Mouse (Mus musculus) heart, adult 2 months (tissue): ENCODE measurements at regions not wholly inside any gene's neighbourhood (a gene's known extent, or its start where the extent isn't known, plus 50 kb on each side); places are given as distances from the start of the nearest gene placed in this dataset.

Source experiments
- DNase-seq, 2 experiments: peaks; one replicate each; pipeline ENCODE4 v3.0.0; 2021
- H3K27ac ChIP-seq: fragments of 200-600 bp; 2 replicates; pipeline ENCODE4 v1.8.1; 2022
- H3K27me3 ChIP-seq: fragments of 200-500 bp; 2 replicates; pipeline ENCODE4 v1.6.1; 2012; ENCODE audit warnings: mild to moderate bottlenecking, low read length, inconsistent platforms, mixed read lengths; ENCODE audit not compliant: control insufficient read depth, insufficient read depth
- H3K36me3 ChIP-seq: fragments of 200-500 bp; 2 replicates; pipeline ENCODE4 v1.6.1; 2012; ENCODE audit warnings: low read length, inconsistent platforms; ENCODE audit not compliant: control insufficient read depth, insufficient read depth
- H3K4me1 ChIP-seq: fragments of 200-500 bp; 2 replicates; pipeline ENCODE4 v1.6.1; 2011; ENCODE audit warnings: low read length; ENCODE audit not compliant: control insufficient read depth, insufficient read depth
- H3K4me3 ChIP-seq: fragments of 200-600 bp; 2 replicates; pipeline ENCODE4 v1.8.1; 2022
- H3K79me2 ChIP-seq: fragments of 200-500 bp; replicated peaks from 2 replicates; pipeline ENCODE4 v1.6.1; 2012; ENCODE audit warnings: mild to moderate bottlenecking, inconsistent platforms, low read length, moderate library complexity, mixed read lengths; ENCODE audit not compliant: control insufficient read depth, insufficient read depth
- H3K9ac ChIP-seq: fragments of 200-500 bp; 2 replicates; pipeline ENCODE4 v1.6.1; 2012; ENCODE audit warnings: low read depth, mild to moderate bottlenecking, control low read depth, inconsistent platforms, low read length, mixed read lengths
- CTCF ChIP-seq: fragments of 200-600 bp; IDR thresholded peaks from 2 replicates; pipeline ENCODE4 v1.8.1; 2022; ENCODE audit warnings: antibody characterized with exemption, mild to moderate bottlenecking, moderate library complexity
- EP300 ChIP-seq: fragments of 200-500 bp; IDR thresholded peaks from 2 replicates; pipeline ENCODE4 v1.6.1; 2011; ENCODE audit warnings: low read depth, low read length, control low read depth; ENCODE audit not compliant: insufficient read depth
- POLR2A ChIP-seq: fragments of 200-500 bp; IDR thresholded peaks from 2 replicates; pipeline ENCODE4 v1.6.1; 2011; ENCODE audit warnings: mild to moderate bottlenecking, low read depth, low read length, control low read depth; ENCODE audit not compliant: insufficient read depth
- WGBS: fragments of 180-500 bp; shearing (Covaris S2); methylation state at CpG from one replicate; pipeline ENCODE4 v1.1.7; 2018; 5-methylcytosine and 5-hydroxymethylcytosine counted together
- intact Hi-C: fragments of 180-260 bp; cut with DNase I; formaldehyde crosslinking; loops from one replicate; pipeline ENCODE4 v1.15.1; 2025

DNA sequence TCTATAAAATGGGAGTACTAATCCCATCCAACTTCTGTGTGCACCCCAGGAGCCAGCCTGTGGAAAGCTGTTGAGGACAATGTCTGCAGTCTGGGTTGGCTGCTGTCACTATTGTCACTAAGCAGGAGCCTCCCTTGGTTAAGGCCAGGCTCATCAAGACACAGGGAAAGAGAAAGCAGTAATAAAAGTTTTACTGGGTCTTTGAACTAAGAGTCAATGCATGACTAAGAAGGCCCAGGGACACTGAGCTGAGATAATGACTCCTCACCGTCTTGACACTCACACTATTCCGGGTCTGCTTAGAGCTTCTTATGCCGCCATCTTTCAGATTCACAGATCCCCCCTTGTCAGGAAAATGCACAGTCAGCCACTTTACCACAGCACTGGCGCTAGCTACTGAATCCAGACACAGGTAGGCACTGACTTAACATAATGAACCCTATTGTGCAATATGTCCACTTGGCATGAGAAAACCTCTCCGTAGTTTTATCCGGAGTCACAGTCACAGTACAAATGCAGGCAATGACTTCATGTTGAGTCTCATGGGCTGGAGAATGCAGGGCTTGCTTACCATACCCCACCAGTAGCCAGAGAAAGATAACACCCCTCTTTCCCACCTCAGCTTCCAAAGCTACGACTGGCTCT lies 66.2 kb upstream of the Synm start:
- no peak overlapping the region for H3K27ac ChIP-seq
- H3K4me3 ChIP-seq: no peak overlapping the region
- H3K79me2 ChIP-seq: no peaks in the 10 kb centered on the region
- H3K36me3 ChIP-seq: no peaks in the 10 kb centered on the region
- DNase-seq: no peak
- TF ChIP-seq EP300 (no peak), CTCF (no peak), POLR2A (no peak)
- H3K4me1 ChIP-seq: no peaks in the 10 kb centered on the region
- intact Hi-C loops: no loop called here
- no peaks in the 10 kb centered on the region for H3K27me3 ChIP-seq
- WGBS: 84% methylated on average over 7 of the region's 7 CpGs
- H3K9ac ChIP-seq: no peak overlapping the region

DNA sequence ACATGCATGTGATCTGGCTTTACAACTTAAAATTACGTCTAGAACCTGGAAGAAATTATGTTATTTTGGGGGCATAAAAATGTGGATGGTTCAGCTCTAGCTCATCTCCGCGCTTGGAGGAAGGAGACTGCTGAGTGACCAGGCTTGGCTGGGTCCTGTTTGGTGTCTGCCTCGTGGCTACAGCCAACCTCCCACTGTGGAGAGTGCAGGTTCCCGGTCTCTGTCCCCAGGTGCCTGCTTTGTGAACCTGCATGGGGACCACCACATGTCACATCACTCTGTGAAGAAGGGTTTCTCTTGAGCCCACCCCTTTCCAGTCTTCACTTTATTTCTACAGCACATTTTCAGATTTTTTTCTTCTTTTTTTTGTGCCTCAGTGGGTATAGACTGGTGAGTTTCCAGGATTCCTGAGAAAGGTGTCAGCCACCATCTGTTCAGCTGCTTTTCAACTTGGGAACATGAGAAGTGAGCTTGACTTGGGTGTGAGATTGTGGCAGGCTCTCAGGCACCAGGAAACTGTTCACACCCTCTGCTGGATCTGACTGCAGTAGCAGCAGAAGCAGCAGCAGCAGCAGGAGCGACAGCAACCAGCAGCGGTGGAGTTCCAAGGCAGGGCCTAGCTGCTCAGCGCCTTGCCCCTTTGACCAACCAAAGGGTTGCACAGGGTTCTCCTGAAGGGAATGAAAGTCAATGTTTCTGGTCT lies 64.6 kb upstream of the Synm start:
- no peak overlapping the region for H3K27ac ChIP-seq
- H3K27me3 ChIP-seq: no peaks in the 10 kb centered on the region
- no peak overlapping the region for H3K9ac ChIP-seq
- TF ChIP-seq CTCF: no peak
- TF ChIP-seq POLR2A: no peak
- TF ChIP-seq EP300: no peak
- H3K4me1 ChIP-seq: no peaks in the 10 kb centered on the region
- H3K36me3 ChIP-seq: no peaks in the 10 kb centered on the region
- no peak overlapping the region for H3K4me3 ChIP-seq
- intact Hi-C loops: no loop called here
- H3K79me2 ChIP-seq: no peaks in the 10 kb centered on the region
- no peak for DNase-seq
- 53% methylated on average over 8 of the region's 8 CpGs for WGBS

DNA sequence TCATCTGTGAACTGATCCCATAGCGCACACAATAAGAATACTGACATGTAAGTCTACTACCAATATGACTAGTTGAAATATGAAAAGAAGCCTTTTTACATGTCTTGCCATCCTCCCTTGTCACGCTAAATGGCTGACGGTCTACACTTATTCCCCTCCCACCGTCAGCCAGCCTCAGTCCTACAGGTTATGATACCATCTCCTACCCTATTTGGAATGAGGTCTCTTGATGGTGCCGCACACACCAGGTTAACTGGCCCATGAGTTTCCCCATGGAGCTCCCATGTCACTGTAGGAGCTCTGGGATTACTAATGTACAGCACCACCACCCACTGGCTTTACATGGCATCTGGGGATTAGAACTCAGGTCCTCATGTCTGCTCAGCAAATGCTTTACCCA lies 60.0 kb upstream of the Synm start:
- Histone ChIP-seq H3K79me2 (no peaks in the 10 kb centered on the region), H3K4me1 (no peaks in the 10 kb centered on the region), H3K36me3 (no peaks in the 10 kb centered on the region), H3K27ac (no peak overlapping the region), H3K9ac (no peak overlapping the region), H3K27me3 (no peaks in the 10 kb centered on the region), H3K4me3 (no peak overlapping the region)
- WGBS: 95% methylated on average over 5 of the region's 5 CpGs
- TF ChIP-seq EP300 (no peak), POLR2A (no peak), CTCF (no peak)
- DNase-seq: no peak
- intact Hi-C loops: no loop called here

DNA sequence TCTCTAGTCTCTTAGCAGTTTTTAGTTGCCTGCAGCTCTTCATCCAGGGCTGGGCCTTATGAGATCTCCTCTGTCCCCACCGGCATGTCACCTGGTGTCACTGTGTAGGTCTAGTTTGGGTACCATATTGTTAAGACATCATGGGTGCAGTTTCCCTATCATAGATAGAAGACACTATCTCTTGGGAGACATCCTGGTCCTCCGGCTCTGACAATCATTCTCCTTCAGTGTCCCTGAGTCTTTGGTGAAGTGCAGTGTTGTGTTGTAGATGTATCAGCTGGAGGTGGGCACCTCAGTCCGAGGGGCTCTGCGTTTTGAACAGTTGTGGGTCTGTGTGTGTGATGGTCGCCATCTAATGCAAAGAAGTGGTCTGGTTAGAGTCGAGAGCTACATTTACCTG lies 58.0 kb upstream of the Synm start:
- WGBS: 93% methylated on average over 6 of the region's 6 CpGs

DNA sequence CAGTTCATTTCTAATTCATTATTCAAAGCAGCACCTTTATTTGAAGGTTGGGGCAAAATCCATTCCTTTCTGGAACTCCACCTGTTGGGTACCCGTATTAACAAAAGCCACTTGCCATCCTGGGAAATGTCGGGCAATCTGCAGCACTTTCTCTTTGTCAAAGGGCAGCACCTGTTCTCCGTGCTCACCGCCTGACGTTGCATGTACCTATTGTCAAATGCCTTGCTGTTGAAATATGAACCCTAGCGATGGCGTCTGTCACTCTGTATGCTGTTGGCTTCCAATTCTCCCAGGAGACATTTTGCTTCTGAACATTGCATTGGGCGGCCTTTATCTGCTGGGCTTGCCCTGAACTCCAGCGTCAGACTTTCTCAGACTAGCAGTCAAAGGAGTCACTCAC lies 55.3 kb upstream of the Synm start:
- H3K27ac ChIP-seq: no peak overlapping the region
- H3K27me3 ChIP-seq: no peaks in the 10 kb centered on the region
- WGBS: 67% methylated on average over 9 of the region's 9 CpGs
- H3K79me2 ChIP-seq: no peaks in the 10 kb centered on the region
- H3K36me3 ChIP-seq: no peaks in the 10 kb centered on the region
- H3K4me1 ChIP-seq: no peaks in the 10 kb centered on the region
- intact Hi-C loops: no loop called here
- no peak overlapping the region for H3K4me3 ChIP-seq
- DNase-seq: no peak
- no peak overlapping the region for H3K9ac ChIP-seq
- no peak for TF ChIP-seq POLR2A
- TF ChIP-seq CTCF: no peak
- TF ChIP-seq EP300: no peak

More for the DNA sequence above, 58.0 kb upstream of the Synm start:
- intact Hi-C loops: no loop called here
- H3K27me3 ChIP-seq: no peaks in the 10 kb centered on the region
- no peaks in the 10 kb centered on the region for H3K4me1 ChIP-seq
- H3K36me3 ChIP-seq: no peaks in the 10 kb centered on the region
- H3K4me3 ChIP-seq: no peak overlapping the region
- TF ChIP-seq CTCF (no peak), EP300 (no peak), POLR2A (no peak)
- DNase-seq: no peak
- no peak overlapping the region for H3K27ac ChIP-seq
- H3K79me2 ChIP-seq: no peaks in the 10 kb centered on the region
- no peak overlapping the region for H3K9ac ChIP-seq
